Mouse (Mus musculus) adrenal gland, adult (tissue): ENCODE data around the gene Gm17087.

ENCODE experiments used
- DNase-seq, 2 experiments: peaks; one replicate each; pipeline ENCODE4 v3.0.0; 2022 to 2023; ENCODE audit warnings: low spot score in 1 of 2; ENCODE audit not compliant: inconsistent age in 2 of 2

The Gm17087 gene

DNA sequence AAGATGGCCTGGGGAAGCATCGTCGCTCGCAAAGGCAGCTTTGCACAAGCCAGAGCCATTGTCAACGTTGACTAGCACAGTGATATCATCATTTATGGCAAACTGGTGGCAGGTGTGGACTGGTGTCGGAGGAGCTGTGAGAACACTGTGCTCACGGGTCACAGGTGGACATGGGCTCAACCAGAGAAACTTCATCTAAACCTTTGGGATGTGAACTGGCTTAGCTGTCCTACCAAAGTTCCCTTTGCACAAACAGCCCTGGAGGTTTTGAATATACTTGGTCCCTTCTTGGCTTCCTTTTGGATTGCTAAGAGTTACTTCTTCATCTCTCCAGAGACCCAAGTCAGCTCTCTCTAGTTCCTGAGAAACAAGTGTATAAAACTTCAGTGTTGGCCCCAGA is at the start of gene Gm17087:
Gene Gm17087 (minus strand): TSS at position 101 of the 400 bp plus-strand sequence.
- DNase-seq = no peak

DNA sequence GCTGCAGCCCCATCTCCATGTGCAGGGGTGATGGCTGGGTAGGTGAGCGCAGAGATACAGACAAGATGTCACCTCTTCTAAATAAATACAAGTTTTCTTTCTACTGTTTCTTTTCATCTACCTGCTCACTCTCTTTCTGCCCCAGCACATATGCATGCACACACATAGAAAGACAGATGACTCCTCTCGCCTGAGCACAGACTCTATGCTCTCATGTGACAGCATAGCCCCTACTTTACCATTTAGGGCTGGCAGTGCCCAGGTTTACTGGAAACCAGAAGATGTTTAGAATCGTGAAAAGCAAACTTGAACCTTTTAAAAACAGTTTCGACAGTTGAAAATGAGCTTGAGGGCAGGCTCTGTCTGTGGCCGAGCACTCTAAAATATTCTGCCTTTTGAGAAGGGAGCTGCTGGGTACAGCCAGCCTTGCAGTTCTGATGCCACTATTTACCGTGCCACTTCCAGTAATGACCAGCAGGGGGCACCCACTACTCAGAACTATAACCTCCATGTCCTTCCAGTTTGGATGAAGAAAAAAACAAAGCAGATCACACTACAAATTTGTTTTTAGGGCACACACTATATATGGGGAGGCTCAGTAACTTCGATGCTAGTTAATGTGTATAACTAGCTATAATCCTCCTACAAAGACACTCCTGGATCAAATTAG is 47.3 kb upstream of the Gm17087 start:
- peak; percentile 77 to 95 for DNase-seq

- DNase-seq = no peak
Measured at GRCm38 (mm10) chr17:8611916-8612315, 45.2 kb upstream of the Gm17087 start.

DNA sequence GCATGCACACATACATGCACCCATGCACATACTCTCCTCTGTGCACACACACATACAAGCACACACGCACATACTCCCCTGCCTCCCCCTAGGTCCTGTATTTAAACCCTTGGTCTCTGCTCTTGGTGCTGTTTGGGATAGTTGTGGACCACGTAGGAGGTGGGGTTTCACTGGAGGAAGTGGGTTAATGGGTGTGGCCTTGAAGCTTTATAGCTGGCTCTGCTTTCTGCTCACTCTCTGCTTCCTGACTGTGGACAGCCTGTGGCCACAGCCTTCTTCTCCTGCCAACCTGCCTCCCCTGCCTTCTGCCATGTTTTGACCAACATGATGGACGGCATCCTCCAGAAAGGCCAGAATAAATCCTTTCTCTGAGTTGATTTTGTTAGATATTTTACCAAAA is 39.9 kb upstream of the Gm17087 start:
- DNase-seq = no peak

- no peak for DNase-seq
Measured at GRCm38 (mm10) chr17:8605921-8606320, 39.2 kb upstream of the Gm17087 start.

- no peak for DNase-seq
Measured at GRCm38 (mm10) chr17:8602976-8603375, 36.2 kb upstream of the Gm17087 start.

DNA sequence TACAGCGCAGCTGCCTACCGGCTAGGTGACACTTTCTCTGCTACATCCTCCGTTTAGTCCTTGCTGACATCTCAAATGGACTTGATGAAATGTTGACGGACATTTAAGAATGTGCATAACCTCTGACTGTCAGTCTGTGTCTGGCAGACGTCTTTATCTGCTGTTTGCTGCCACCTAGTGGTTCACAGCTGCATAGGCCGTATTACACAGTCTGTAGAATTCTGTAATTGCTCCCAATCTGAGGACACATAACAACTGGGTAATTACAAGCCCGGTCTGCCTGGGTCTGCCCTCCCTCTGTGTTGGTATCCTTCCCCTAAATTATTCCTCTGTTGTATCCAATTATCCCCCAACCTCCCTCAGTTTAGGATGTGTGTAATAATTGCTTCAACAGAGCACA is 31.0 kb upstream of the Gm17087 start:
- DNase-seq = peak; percentile 59 to 88

DNA sequence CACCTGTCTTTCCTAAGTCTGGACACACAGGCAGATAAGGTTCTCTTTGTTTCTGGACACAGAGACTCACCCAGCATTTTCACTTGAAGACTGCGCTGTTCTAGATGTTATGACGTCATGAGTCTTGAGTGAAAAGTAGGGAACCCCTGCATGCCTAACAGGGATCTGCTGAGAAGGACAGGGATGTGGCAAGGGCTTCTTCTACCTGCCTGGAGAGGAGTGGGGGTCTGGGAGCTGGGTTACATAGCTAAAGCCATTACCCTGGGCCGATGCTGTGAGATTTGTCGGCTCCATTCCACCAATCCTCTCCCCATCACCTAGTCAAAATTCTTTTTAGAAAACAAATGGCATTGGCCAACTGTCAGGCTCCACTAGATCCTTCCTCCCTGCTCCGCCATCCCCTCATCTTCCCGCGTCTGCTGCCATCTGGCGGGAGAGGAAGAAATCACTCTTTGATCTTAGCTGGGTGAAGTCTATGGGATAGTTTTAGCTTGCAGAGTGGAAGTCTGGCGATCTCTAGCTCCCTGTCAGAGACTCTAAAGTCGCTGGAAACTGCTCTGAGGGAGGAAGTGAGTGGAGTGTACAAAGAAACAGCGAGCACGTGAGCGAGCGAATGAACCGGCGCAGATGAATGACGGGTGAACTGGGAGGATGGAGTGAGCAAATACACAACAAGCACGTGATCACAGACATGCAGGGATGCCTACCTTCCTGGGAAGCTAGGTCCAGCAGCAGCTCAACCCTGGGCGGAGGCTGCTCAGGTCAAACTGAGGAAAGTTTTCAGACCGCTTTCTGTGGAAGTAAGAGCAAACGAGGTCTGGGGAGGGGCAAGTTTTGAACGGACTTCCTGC is 25.9 kb upstream of the Gm17087 start:
- DNase-seq = peak; percentile 76 to 92

DNA sequence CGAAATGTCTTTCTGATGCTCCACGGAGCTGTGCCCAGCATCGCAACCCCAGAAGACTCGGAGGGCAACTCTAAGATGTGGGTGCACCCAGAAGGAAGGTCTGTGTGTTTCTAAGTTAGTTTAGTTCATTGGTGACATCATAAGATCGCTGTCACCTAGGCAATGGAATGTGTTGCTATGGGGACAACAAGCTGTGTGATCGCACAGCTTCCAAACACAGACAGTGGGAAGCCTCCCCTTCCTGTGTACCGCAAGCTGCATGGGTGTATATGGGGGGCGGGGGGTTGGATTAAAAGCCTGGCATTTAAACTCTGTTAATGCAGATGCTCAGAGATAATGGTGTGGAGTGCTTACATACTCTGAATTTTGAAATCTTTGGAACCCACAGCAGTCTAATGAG is 14.8 kb upstream of the Gm17087 start:
- no peak for DNase-seq

DNA sequence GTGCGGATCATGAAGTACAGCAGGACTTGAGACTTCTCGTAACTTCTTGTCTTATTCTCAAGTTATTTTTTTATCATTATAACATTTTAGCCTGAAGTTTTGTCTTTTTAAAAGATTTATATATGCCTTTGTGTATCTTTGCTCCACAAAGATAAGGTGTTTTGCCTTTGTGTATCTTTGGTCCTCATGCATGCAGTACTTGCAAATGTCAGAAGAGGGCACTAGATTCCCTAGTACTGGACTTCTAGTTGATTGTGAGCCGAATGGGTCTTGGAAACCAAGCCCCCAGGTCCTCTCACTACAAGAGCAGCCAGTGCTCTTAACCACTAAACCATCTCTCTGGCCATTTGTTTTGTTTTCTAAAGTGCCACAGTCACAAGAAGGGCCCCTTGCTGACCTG is 13.6 kb upstream of the Gm17087 start:
- DNase-seq = peak in 1 of 2 experiments; percentile 64

GRCm38 (mm10) chr17:8573542-8574260 is 7.0 kb upstream of the Gm17087 start:
- no peak for DNase-seq

DNA sequence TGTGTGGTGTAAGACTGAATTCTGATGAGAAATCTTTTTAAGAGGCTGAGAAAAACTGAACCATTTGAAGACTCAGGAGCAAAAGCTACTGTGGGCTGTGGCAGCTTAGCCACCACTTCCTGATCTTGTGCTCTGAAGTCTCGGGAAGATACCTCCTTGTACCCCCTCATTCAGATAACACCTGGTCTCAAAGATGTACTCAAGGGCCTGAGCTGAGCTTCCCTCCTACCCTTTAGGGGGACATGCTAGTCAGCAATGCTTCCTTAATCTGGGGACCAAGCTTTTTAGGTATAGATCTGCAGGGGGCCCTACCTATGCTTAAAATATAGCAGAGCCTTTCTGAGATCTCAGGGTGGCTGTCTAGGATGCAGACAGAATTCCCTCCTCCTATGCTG is 3.9 kb downstream of the Gm17087 start:
- DNase-seq = no peak

DNA sequence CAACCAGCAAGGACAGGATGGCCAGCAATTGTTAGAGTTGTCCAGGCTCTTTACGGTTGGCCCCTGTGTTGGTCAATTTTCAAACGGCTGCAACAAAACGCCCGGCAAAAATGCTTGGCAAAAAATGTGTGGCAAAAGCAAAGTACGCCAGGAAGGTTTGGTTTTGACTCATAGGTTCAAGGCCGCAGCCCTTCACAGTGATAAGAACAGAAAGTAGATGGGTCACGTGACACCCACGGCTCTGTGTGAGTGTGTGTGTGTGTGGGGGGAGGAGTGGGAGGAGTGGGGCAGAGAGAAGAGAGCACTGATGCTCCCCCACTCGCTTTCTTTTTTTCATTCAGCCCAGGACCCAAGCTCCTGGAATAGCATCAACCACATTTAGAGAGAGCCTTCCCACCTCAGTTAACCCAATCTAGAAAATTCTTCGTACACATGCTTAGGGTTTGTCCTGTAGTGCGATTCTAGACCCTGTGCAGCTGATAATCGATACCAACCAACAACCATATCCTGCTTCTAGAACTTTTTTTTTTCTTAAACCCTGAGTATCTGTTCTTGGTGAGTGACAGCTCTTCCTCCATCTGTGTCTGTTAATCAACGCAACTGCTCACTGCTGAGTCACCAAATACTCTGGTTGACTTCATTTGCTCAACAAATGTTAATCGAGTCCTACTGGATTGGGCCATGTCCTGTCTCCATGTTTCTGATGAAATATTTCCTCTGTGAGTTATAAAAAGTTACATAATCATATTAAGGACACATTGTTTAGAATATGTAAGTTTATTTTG is 4.5 kb downstream of the Gm17087 start:
- DNase-seq = peak; percentile 75 to 85

DNA sequence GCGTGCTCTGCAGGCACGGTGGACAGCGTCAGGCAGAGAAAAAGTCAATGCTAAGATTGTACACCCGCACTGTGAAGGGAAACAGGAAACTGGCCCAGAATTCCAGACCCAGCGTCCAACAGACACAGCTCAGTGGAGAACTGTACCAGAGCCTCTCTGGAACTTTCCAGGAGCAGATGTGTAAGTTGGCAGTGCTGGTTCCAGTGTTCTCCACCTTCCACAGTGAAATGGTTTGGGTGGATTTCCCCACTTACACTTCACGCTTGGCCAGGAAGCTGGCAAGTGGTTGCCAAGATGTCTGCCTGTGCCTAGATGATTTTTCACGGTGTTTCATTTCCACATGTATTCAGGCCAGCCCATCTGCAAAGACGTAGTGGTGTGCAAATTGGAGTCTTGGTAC is 8.8 kb downstream of the Gm17087 start:
- no peak for DNase-seq

GRCm38 (mm10) chr17:8556223-8556622 is 10.5 kb downstream of the Gm17087 start:
- no peak for DNase-seq

DNA sequence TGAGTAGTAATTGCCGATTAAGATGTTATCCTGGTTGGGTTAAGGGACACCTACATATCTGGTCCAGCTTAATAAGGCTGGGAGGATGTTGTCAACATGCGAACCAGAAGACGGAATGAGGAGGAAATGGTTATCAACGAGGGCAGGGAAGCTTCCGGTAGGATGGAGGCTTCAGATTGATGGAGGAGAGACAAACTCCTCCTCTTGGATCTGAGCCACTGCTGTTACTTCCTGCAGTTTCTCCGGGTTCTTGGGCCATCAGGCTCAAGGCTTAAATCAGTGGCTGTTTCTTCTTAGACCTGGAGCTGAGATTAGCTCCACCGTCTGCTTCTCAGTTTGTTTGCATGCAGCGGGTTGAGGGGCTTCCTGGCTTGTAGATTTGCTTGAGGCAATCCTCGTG is 11.0 kb downstream of the Gm17087 start:
- DNase-seq = no peak

- DNase-seq = no peak
Measured at GRCm38 (mm10) chr17:8554219-8554618, 12.5 kb downstream of the Gm17087 start.

DNA sequence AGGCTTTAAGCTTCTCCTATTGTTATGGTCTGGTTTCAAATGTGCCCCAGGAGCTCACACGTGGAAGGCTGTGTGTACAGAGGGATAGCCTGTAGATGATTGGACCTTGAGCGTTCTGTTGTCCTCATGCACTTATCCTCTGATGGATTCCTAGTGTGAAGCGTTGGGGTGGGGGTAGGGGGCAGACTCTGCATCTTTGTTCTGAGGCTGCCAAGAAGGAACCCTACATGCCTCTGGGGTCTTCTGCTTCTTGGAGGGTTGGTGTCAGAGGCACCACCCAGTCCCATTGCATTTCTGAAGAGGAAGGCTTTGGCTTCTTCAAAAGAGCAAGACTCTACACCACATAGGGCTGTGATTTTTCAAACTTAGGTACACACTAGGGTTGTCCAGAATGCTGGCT is 13.1 kb downstream of the Gm17087 start:
- DNase-seq = no peak

- peak; percentile 61 to 67 for DNase-seq
Measured at GRCm38 (mm10) chr17:8552346-8553035, 14.3 kb downstream of the Gm17087 start.

GRCm38 (mm10) chr17:8551641-8552040 is 15.1 kb downstream of the Gm17087 start:
- no peak for DNase-seq
